Mouse (Mus musculus) megakaryocyte progenitor cell, adult 5-6 weeks (primary cell): ENCODE measurements around the gene Shd. TPM values are rescaled to one million over a fixed set of nuclear protein-coding genes. Genes with fewer than 3 reads are reported as not detected.
"Not testable (repeated sequence)": the region's sequence is repeated elsewhere in the genome, so short reads cannot be mapped to it uniquely, and the experiment has no call there.

Experiments used
- ATAC-seq: replicated peaks from 2 replicates; pipeline ENCODE4 v1.8.0; 2016; ENCODE audit warnings: mild to moderate bottlenecking, moderate TSS enrichment, inconsistent platforms; ENCODE audit not compliant: poor library complexity
- total RNA-seq, 2 experiments: library from RNA; stranded (forward) in 1 of 2; stranded (reverse) in 1 of 2; fragments of 157-497, 149-512 nt in 1 of 2; fragments of 200-1000 nt in 1 of 2; gene quantifications; 2 replicates each; pipeline versions ENCODE4 v1.2.3 to v1.2.4; 2015 to 2017

Gene Shd
- total RNA-seq (2015) (0.39 and 0.98 TPM in 2 replicates), total RNA-seq (2017) (not detected in 2 replicates)

DNA sequence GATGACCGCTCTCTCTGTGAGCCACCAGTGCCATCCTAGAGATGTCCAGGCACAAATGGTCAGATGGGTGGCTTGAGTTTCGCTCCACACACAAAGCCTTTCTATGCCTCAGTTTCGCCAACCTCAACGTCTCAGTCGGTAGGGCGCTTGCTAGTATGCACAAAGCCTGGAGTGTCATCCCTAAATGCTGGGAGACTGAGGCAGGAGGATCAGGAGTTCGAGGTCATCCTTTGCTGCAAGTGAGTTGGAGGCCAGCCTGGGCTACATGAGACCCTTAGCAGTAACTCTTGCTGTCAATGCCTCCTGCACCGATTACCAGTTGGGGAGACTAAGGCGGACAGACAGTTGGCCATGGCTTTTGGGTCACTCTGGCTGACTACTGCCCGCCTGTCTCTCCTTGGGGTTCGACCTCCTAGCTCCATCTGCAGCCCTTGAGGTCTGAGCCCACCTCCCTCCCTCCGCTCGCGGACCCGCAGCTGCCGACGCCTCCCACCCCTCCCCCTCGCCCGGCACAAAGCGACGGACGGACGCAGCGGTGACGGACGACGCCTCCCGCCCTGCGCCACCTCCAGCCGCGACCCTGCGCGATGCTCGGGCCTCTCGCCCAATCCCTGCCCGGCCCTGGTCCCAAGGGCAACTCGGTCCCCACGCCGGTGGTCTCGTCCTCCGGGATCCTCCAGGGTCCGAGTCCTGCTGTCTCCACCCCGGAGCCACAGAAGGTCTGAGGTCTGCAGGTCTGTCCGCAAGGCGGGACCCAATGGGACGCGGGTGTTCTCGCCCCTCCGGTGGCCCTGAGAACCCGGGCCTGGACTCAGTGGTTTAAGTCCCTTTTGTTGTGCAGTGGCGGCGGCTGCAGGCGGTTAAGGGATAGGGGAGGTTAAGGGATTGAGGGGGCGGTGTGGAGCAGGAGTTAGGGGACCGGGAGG is at the start of gene Shd:
Shd (plus strand) TSS at position 502 of the 926 bp plus-strand sequence.
- ATAC-seq = peak; percentile 37

DNA sequence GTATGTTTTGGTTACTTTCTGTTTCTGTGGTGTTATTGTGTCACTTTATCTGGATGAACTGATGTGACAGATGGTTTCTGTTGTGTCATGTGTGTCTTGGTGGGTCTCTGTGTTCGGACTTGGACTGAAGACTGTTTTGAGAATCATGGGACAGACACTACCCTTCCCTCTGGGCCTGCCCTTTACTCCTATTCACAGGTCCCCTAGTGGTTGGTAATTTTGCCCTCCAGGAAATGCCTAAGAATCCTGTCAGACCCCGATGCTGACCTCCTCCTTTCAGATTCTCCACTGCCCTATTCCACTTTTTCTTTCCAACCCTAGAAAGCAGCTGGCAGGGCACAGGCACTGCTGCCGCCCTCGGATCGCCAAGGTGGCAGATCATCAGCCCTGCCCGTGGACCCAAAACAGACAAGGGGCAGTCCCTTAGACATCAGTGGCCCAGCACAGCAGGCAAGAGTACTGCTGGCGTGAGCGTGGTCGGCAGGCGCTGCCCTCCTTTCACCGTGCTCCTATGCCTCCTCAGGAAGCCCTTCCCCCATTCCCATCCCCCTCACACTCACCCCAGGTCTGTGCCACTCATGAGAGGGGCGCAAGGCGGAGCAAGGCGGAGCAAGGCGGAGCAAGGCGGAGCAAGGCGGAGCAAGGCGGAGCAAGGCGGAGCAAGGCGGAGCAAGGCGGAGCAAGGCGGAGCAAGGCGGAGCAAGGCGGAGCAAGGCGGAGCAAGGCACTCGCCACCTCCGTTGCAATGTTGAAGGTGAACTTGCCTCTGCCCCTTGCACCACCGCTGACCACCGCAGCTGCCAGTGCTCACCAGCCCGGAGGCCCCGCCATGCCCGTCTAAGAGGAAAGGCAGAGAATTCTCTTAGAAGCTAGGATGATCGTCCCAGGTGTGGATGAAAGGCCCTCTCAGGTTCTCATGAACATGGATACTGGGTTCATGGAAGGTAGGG is 38.4 kb upstream of the Shd start:
- ATAC-seq = peak; percentile 86

DNA sequence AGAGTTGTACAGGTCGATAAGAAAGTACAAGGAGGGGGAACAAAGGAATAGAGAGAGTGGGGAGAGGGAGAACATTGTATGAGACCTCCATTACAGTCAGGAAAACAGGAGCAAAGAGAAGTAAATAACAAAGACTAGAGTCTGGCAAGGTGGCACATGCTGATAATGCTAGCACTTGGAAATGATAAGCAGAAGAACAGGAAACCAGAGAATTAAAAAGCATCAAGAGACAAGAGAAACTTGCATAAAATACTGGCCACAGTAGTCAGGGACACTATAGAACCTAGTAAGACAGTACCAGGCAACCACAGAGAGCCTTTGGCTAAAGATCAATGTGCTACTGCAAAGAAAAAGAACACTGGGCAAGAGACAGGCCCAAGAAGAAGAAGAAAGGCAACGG is 37.6 kb upstream of the Shd start:
- ATAC-seq = peak; percentile 20

DNA sequence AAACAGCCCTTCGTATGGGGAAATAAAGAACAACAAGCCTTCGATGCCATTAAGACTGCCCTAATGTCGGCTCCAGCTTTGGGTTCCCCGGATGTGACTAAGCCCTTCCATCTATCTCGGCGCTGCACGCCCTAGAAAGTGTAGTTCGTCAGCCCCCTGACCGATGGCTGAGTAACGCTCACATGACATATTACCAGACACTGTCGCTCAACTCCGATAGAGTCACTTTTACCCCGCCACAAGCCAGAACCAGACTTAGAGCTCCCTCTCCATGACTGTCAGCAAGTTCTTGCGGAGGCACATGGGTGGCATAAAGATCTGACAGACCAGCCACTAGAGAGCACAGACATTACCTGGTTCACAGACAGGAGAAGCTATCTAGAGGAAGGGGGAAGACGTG is 37.1 kb upstream of the Shd start:
- ATAC-seq = no peak

DNA sequence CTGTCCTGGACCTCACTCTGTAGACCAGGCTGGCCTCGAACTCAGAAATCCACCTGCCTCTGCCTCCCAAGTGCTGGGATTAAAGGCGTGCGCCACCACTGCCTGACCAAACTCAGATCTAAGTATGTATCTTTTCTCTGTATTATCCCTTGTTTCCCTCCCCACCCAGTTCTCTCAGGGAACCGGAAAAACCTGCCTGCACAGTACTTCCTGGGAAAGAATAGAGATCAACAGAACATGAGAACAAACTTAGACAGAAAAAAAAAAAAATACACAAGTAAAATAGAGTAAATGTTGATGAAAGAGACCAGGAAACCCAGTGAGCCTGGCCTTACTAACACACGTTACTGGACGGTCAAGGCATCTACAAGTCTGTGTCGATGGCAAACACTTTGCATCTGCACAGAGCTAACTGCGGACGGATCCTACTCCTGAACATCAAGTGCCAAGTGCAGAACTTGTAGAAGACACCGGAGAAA is 25.8 kb upstream of the Shd start:
- not testable (repeated sequence) for ATAC-seq

DNA sequence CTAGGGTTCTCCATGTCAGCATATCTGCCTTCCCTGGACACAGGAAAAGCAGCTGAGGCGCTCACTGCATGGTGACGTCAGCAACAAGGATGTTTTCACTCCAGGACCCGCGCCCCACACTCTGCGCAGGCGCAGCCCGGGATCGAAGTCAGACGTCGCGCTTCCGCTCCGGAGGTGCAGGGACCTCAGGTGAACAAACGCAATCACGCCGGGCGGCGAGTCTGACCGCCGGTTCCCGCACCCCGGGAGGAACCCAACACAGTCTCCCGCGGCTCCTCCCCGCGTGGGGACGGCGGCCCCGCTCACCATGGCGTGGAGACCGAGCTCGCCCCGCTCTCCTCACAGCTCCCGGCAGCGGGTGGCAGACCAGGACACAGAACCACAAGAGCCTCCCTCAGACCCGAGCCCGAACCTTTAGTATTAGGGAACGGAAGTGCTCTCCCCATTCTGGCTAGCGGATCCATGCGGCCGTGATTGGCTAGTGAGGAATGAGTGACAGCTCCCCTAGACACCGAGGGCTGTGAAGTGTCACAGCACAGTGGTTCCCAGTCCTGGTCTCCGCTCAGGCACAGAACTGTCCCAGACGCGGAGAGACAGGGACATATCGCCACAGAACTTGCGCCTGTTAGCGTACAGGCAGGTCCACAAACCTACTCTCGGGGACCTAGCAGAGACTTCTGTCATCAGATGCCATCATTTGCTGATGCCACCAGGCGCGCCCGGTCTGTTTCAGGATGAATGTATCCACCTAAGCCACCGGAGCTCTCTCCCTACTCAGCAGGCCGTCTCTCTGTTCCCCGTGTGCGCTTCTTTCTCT is 25.2 kb upstream of the Shd start:
- ATAC-seq = peak; percentile 93

DNA sequence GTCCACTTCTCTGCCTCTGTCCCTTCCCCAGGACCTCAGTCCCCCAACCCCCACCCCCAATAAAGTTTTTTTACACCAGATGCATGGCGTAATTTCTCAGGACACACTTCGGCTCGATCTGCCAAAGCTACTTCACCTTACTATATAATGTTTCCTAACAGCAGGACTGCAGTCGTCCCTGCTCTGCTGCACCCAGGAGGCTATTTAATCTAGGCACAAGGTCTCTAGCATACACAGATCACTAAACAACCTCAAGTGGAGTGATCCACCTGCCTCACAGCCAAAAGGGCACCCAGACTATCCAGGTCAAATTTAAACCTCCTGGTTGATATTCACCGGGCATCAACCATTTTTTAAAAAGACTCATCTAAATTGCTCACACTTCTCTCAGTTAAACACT is 24.6 kb upstream of the Shd start:
- ATAC-seq = no peak

DNA sequence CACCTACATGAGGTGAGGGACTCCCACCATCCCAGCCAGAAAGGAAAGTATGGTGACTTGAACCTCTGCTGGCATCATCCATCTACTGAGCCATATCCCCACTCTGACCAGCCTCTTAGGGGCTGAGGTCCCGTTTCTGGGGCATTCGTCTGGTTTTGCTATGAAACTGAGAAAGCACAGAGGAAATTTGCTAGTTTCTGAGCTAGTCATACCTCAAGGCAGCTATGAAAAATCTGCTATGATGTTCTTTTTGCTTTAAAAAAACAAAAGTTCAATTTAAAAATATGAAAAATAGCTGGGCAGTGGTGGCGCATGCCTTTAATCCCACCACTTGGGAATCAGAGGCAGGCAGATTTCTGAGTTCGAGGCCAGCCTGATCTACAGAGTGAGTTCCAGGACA is 21.6 kb upstream of the Shd start:
- no peak for ATAC-seq

DNA sequence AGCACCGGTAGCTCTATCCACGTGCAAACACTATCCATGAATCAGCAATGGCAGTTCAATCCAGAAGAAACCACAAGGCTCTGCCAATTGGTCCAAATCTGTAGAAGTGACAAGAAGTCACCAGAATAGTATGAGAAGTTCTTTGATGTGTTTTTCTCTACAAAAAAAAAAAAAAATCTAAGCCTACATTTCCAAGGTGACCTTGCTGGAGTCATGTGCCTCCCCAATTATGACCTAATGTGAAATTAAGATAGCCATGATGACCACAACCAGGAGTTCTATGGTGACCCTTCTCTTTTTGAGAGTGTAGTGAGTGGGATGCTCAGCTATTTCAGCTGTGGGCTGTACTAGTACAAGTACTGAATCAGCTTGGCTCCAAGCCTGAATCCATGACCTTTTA is 20.9 kb upstream of the Shd start, which contains the start of gene Zfp119b:
Zfp119b (minus strand) TSS at position 101 of the 400 bp plus-strand sequence.
- ATAC-seq = no peak

DNA sequence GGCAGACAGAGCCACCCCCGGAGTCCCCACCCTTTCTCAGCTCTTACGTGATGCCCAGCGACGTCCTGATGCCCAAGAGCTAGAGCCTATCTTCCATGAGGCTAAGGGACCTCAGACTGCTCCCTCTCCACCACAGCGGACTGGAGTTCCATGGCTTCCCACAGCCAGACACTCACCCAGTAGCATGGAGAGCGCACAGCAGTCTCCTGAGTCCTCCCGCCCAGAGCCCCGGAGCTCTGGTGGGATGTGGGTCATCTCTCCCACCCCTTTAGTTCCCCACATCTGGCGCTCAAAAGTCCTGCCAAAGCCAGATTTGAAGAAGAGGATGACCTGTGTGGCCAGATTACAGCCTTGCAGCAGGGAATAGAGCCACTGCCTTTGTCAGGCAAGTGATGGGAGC is 19.7 kb upstream of the Shd start:
- ATAC-seq = no peak

DNA sequence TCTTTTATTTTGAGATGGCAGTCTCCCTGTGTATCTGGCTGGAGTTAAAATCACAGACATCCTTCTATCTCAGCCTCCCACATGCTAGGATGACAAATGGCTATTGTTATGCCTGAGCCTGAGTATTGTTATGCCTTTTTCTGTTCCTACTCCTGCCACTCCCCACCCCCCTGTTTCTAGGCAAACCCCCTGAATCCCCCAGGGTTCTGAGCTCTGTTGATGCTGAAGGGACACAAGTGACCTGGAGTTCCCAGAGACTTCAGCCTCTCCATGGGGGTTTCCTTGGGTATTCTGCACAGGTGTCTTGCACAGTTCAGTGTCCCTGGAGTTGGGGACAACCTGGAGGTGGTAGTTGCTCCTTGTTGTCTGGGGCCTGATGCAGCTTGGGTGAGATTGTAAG is 18.2 kb upstream of the Shd start:
- no peak for ATAC-seq

DNA sequence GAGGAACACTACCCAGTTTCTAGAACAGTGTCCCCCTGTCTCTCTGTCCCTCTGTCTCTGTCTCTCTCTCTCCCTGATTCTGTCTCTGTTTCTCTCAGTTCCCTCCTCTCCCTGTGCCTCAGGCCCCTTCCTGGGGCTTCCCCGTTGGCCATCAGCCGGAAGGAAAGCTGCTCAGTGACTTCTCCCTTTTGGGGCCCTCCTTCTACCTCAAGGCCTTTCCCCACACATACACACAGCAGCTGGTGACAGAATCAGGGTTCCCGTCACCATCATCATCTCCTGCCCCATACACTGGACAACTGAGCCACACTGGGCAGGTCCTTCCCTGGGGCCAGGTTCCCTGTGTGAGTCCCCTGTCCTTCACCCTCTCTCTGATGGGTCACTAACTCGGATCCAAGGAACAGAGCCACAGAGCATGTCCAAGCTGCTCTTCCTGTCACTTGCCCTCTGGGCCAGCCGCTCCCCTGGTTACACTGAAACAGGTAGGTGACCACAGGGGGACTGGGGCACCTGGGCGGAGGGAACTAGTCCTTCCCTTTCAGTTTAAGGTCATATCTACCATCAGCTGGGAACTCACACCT is 17.7 kb upstream of the Shd start, which contains the start of gene Ebi3:
Ebi3 (plus strand) TSS at position 194 of the 581 bp plus-strand sequence.
- ATAC-seq = peak; percentile 87

DNA sequence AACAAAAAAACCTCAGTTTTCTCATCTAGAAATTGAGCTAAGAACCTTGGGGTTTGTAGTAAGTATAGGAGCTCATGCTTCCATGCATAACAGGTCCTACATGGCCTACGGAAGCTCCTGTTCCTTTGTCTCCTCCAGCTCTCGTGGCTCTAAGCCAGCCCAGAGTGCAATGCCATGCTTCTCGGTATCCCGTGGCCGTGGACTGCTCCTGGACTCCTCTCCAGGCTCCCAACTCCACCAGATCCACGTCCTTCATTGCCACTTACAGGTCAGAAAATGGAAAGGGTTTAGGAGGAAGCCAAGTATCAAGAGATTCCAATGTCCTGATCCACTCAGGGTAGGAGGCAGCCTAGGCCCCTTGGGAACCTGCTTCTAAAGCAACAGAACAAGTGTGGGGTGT is 16.5 kb upstream of the Shd start:
- ATAC-seq = no peak

DNA sequence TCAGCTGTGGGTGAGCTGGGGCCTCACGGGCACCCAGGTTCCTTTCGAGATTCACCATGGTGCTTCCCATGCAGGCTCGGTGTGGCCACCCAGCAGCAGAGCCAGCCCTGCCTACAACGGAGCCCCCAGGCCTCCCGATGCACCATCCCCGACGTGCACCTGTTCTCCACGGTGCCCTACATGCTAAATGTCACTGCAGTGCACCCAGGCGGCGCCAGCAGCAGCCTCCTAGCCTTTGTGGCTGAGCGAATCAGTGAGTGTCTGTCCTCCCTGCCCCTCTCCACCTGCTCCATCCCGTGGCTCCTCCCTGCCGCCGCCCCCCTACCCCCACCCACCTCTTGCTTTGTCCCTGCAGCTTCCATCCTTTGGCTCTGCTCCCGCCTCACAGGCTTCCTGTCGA is 16.0 kb upstream of the Shd start:
- no peak for ATAC-seq

DNA sequence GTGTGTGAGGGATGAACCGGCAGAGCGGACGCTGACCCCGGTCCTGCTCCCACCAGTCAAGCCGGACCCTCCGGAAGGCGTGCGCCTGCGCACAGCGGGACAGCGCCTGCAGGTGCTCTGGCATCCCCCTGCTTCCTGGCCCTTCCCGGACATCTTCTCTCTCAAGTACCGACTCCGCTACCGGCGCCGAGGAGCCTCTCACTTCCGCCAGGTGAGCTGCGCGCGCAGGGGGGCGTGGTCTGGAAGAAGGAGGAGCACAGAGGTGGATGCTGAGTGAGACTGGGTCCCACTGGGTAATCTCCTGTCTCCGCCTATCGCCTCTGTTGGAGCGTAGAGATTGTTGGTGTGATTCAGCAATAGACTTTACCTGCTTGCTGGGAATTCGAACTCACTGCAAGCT is 14.1 kb upstream of the Shd start:
- ATAC-seq = no peak

DNA sequence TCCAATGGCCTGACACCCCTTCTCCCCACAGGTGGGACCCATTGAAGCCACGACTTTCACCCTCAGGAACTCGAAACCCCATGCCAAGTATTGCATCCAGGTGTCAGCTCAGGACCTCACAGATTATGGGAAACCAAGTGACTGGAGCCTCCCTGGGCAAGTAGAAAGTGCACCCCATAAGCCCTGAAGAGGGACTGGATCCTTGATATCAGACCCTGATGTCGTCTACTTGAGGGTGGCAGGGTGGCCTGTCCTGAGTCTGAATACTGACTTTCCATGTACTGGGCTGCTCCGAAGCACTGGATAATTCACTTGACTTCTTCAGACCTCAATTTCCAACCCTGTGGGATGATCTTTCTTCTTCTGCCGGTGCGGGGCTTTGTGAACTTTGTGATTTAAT is 13.7 kb upstream of the Shd start:
- ATAC-seq = no peak

DNA sequence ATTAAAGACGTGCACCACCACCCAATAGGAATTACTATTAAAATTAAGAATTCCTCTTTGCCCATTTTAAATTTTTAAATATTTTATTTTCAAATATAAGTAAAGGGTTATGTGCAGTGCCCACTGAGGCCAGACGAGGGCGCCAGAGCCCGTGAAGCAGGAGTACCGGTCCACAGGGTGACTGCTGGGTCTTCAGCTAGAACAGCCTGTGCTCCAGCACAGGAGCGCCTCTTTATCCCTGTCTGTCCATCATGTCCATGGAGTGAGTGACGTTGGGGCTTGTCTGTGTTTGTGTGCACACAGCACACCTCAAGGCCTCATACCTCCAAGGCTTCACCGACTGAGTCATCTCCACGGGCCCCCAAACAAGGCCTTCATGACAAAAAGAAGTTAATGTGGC is 13.1 kb upstream of the Shd start:
- peak; percentile 43 for ATAC-seq

DNA sequence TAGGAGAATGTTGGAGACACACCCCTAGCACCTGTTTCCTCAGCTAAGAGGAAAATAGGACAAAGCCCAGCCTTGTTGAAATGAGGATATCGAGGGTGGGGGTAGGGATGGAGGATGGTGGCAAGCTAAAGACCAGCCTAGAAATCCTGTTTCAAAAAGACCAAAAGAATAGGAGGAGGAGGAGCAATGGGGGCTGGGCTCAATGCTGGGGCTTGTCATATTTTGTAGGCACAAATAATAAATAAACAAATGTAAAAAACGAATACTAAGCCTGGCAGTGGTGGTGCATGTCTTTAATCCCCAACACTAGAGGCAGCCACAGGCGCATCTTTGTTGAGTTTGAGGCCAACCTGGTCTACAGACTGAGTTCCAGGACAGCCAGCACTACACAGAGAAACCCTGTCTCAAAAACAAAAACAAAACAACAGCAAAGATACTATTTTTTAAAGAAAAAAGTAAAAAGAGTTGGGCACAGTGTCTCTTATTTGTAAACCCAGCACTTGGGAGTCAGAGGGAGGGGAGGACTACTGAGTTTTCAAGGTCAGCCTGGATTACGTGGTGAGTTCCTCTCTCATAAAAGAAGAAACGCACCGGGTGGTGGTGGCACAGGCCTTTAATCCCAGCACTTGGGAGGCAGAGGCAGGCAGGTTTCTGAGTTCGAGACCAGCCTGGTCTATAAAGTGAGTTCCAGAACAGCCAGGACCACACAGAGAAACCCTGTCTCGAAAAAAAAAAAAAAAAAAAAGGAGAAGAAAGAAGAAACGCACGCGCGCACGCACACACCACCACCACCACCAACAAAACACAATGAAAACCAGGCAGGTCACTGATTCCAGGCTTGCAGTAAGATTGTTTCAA is 12.3 kb upstream of the Shd start:
- ATAC-seq = no peak

DNA sequence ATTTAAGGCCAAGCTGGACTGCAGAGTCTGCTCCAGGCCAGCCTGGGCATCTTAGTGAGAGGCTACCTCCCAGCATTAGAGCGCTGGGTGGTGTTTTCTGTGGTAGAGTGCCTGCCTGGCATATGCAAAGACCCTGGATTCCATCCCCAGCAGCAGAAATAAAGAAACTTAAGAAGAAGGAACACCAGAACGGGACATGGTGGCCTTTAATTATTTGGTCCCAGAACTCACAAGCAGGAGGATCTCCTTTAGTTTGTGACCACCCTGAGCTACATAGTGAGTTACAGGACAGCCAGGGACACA is 11.7 kb upstream of the Shd start:
- ATAC-seq = no peak
